Mouse (Mus musculus) bone marrow, adult 2 months (tissue): ENCODE data around the gene Xpr1. TPM values are rescaled to one million over a fixed set of nuclear protein-coding genes. Genes with fewer than 3 reads are reported as not detected.

Experiments used
- H3K27ac ChIP-seq: fragments of 200-500 bp; 2 replicates; pipeline ENCODE4 v1.5.1; 2012; ENCODE audit warnings: low read depth, mild to moderate bottlenecking, control low read depth, inconsistent platforms, low read length; ENCODE audit not compliant: control insufficient read depth, poor library complexity, insufficient read depth
- H3K4me1 ChIP-seq: fragments of 200-500 bp; 2 replicates; pipeline ENCODE4 v1.6.1; 2011; ENCODE audit warnings: low read length; ENCODE audit not compliant: control insufficient read depth, insufficient read depth
- H3K4me3 ChIP-seq: fragments of 200-500 bp; replicated peaks from 2 replicates; pipeline ENCODE3; 2011; ENCODE audit warnings: mild to moderate bottlenecking, low read depth, low read length, control low read depth; ENCODE audit not compliant: control insufficient read depth
- CTCF ChIP-seq: fragments of 200-500 bp; IDR thresholded peaks from 2 replicates; pipeline ENCODE4 v1.5.1; 2011; ENCODE audit warnings: low read length, control low read depth; ENCODE audit not compliant: control insufficient read depth, insufficient read depth
- POLR2A ChIP-seq: fragments of 200-500 bp; IDR thresholded peaks from 2 replicates; pipeline ENCODE4 v1.6.1; 2011; ENCODE audit warnings: low read depth, mild to moderate bottlenecking, control low read depth, low read length, borderline replicate concordance; ENCODE audit not compliant: control insufficient read depth
- WGBS: fragments of 180-500 bp; shearing (Covaris S2); methylation state at CpG from one replicate; pipeline ENCODE4 v1.1.7; 2018; 5-methylcytosine and 5-hydroxymethylcytosine counted together
- polyA plus RNA-seq: library from polyadenylated mRNA; stranded (reverse); fragments of >200 nt; gene quantifications from 2 replicates; pipeline ENCODE4 v1.2.4, GENCODE M21; 2011; ENCODE audit warnings: low replicate concordance; ENCODE audit not compliant: missing spikeins, insufficient read depth, insufficient read length

Xpr1 gene
- polyA plus RNA-seq, 1 experiment, result 8.4 TPM

- TF ChIP-seq CTCF, result no peak
- no peak for TF ChIP-seq POLR2A
- WGBS, result 77% methylated on average over 2 of the region's 2 CpGs
- Histone ChIP-seq H3K4me1 (no peaks in the 10 kb centered on the region; the same call in 1 of the 2 replicates), H3K27ac (no peak overlapping the region), H3K4me3 (no peak overlapping the region)
These were observed 47.0 kb downstream of the Xpr1 start for GRCm38 (mm10) chr1:155370075-155370658.

- Histone ChIP-seq H3K4me1 (no peaks in the 10 kb centered on the region; the same call in 1 of the 2 replicates), H3K27ac (no peak overlapping the region), H3K4me3 (no peak overlapping the region)
- TF ChIP-seq POLR2A, result no peak
- WGBS, result 85% methylated on average over 4 of the region's 4 CpGs
These were observed 50.8 kb downstream of the Xpr1 start for GRCm38 (mm10) chr1:155366366-155366765.

- H3K4me3 ChIP-seq, result no peak overlapping the region
- TF ChIP-seq CTCF (no peak), POLR2A (no peak)
- no peaks in the 10 kb centered on the region for H3K4me1 ChIP-seq
- no peak overlapping the region for H3K27ac ChIP-seq
- 51% methylated on average over 4 of the region's 4 CpGs for WGBS
These were observed 55.6 kb downstream of the Xpr1 start for GRCm38 (mm10) chr1:155361502-155362126.

GRCm38 (mm10) chr1:155353096-155353495, 64.1 kb downstream of the Xpr1 start:
- H3K4me3 ChIP-seq, result no peak overlapping the region
- WGBS, result 70% methylated on average over 4 of the region's 4 CpGs
- TF ChIP-seq CTCF, result no peak
- no peak for TF ChIP-seq POLR2A

GRCm38 (mm10) chr1:155351527-155351926, 65.7 kb downstream of the Xpr1 start:
- Histone ChIP-seq H3K27ac (no peak overlapping the region), H3K4me3 (no peak overlapping the region), H3K4me1 (no peaks in the 10 kb centered on the region; the same call in 1 of the 2 replicates)
- TF ChIP-seq CTCF (no peak), POLR2A (no peak)
- WGBS, result 56% methylated on average over 4 of the region's 4 CpGs

More at GRCm38 (mm10) chr1:155353096-155353495, 64.1 kb downstream of the Xpr1 start:
- Histone ChIP-seq H3K4me1 (no peaks in the 10 kb centered on the region; the same call in 1 of the 2 replicates), H3K27ac (no peak overlapping the region)

GRCm38 (mm10) chr1:155348491-155348890, 68.7 kb downstream of the Xpr1 start:
- Histone ChIP-seq H3K27ac (no peak overlapping the region), H3K4me3 (no peak overlapping the region), H3K4me1 (no peaks in the 10 kb centered on the region; the same call in 1 of the 2 replicates)
- TF ChIP-seq POLR2A, result no peak
- no peak for TF ChIP-seq CTCF
- 84% methylated on average over 3 of the region's 3 CpGs for WGBS

- TF ChIP-seq POLR2A, result no peak
- TF ChIP-seq CTCF, result no peak
- H3K27ac ChIP-seq, result no peak overlapping the region
- no peaks in the 10 kb centered on the region; the same call in 1 of the 2 replicates for H3K4me1 ChIP-seq
- H3K4me3 ChIP-seq, result no peak overlapping the region
- WGBS, result 80% methylated on average over 4 of the region's 4 CpGs
These were observed 69.9 kb downstream of the Xpr1 start for GRCm38 (mm10) chr1:155347339-155347738.

GRCm38 (mm10) chr1:155344019-155344418, 73.2 kb downstream of the Xpr1 start:
- H3K4me1 ChIP-seq, result no peaks in the 10 kb centered on the region; the same call in 1 of the 2 replicates
- TF ChIP-seq CTCF (no peak), POLR2A (no peak)
- H3K4me3 ChIP-seq, result no peak overlapping the region
- whole genome bisulfite sequencing, result 71% methylated on average over 2 of the region's 2 CpGs
- no peak overlapping the region for H3K27ac ChIP-seq

- Histone ChIP-seq H3K4me1 (no peaks in the 10 kb centered on the region; the same call in 1 of the 2 replicates), H3K27ac (no peak overlapping the region), H3K4me3 (no peak overlapping the region)
- WGBS, result 88% methylated on average over 2 of the region's 2 CpGs
- TF ChIP-seq CTCF (no peak), POLR2A (no peak)
These were observed 77.6 kb downstream of the Xpr1 start for GRCm38 (mm10) chr1:155339622-155340021.
